Mouse (Mus musculus) C2C12 (cell line): ENCODE data around the gene Phf14.

ENCODE experiments used
- CEBPB ChIP-seq: IDR thresholded peaks from one replicate; pipeline ENCODE4 v1.6.1; 2011; ENCODE audit warnings: low read depth, mild to moderate bottlenecking, control low read depth, moderate library complexity
- CTCF ChIP-seq: IDR thresholded peaks from one replicate; pipeline ENCODE4 v1.5.1; 2011; ENCODE audit not compliant: control insufficient read depth, insufficient read depth, insufficient read length
- FOSL1 ChIP-seq: IDR thresholded peaks from one replicate; pipeline ENCODE4 v1.8.0; 2011; ENCODE audit warnings: mild to moderate bottlenecking, low read length; ENCODE audit not compliant: poor library complexity, insufficient read depth, severe bottlenecking
- MAX ChIP-seq: IDR thresholded peaks from one replicate; pipeline ENCODE4 v1.6.1; 2011; ENCODE audit warnings: mild to moderate bottlenecking, control low read depth
- USF1 ChIP-seq: IDR thresholded peaks from one replicate; pipeline ENCODE4 v1.6.1; 2011; ENCODE audit warnings: low read depth, mild to moderate bottlenecking, control low read depth, moderate library complexity

DNA sequence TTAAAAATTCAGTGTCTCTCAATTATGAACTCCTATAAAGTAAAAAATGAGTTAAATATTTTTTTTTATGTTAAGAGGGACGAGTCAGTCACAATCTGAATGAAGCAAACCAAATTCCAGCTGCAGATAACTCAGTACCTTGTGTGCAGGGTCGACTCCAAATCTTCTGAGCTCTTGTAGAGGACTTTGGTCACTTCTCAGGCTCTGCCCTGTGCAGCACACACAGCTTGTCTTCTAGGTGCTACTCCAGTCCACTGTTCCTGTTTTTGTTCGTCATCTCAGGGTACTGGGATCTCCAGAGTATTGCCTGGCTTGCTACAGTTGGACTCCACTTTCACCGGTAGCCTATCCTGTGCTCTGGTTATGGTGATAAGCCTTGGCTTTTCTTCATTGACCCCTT is 113.1 kb downstream of the Phf14 start:
- TF ChIP-seq CTCF (no peak), USF1 (no peak), MAX (no peak), FOSL1 (no peak), CEBPB (no peak)
